Mouse (Mus musculus) testis, adult 2 months (tissue): Measurements from ENCODE around the gene Gipc2.

Experiments
- CTCF ChIP-seq: fragments of 200-500 bp; IDR thresholded peaks from 2 replicates; pipeline ENCODE4 v1.5.1; 2012; ENCODE audit warnings: low read depth, mild to moderate bottlenecking, inconsistent platforms, low read length, moderate library complexity; ENCODE audit not compliant: control insufficient read depth, insufficient read depth, insufficient replicate concordance
- POLR2A ChIP-seq: fragments of 200-500 bp; IDR thresholded peaks from 2 replicates; pipeline ENCODE4 v1.6.1; 2012; ENCODE audit warnings: low read depth, mild to moderate bottlenecking, inconsistent platforms, low read length, moderate library complexity; ENCODE audit not compliant: control insufficient read depth

DNA sequence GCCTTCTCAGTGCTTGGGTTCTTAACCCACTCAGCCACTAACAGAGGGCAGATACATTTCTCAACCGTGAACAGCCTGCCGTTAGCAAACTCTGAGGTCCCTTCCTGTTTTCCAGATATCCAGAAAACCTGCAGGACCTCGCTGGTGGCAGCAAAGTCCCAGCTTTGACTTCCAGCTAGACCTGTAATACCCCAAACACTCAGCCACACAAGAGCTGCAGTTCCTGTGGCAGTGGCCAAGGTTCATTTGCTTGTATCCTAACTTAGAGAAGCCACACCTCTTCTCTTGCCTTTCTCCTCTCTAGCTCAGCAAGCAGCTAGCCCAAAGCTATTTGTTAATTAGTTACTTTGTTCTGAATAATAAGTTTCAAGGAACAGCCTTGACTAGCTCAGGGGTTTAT lies 16.2 kb downstream of the Gipc2 start:
- TF ChIP-seq CTCF (no peak), POLR2A (no peak)
